Mouse (Mus musculus): ENCODE results near the gene Acads. TPM values are rescaled to one million over a fixed set of nuclear protein-coding genes. Genes with fewer than 3 reads are reported as not detected.

Acads gene
- polyA plus RNA-seq, 1 experiment from 2014 or later, result 21.6 TPM

DNA sequence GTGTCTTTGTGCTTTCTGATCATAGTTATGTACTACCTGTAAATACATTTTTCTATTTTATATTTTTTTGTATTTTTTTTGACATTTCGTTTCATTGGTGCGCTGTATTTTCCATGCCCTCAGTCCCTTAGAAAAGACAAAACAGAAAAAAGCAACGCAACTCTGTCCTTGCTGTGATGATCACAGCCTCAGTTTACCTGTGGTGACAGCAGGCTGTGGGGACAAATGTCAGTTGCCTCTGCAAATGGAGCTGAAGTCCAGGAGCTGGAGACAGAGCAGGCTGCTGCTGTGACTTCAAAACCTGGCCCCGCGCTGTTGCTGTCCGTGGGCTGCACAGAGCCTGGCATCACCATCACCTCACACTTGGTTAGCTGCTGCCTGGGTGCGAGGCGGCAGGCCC lies 21.0 kb downstream of the Acads start, which contains the start of gene Gm10401:
Gm10401 (minus strand) TSS at position 101 of the 400 bp plus-strand sequence.
- WGBS, result 96% methylated on average over 8 of the region's 8 CpGs
- no peak for ATAC-seq (ENCODE audit: low FRiP score)
- no peak for DNase-seq (ENCODE audit: low spot score, missing footprints)
- Histone ChIP-seq H3K9ac (ENCODE audit: low read length) (no peak within 1 kb of the TSS), H3K27me3 (ENCODE audit: control insufficient read depth, insufficient read depth, low read length) (no peaks in the 10 kb centered on the region), H3K9me3 (ENCODE audit: control insufficient read depth, low read length) (no peaks in the 10 kb centered on the region), H3K36me3 (ENCODE audit: control insufficient read depth, insufficient read depth, low read length) (peaks cover 19% of the 10 kb centered on the region), H3K4me3 (ENCODE audit: low read depth, low read length) (no peak within 1 kb of the TSS), H3K4me2 (no peak within 1 kb of the TSS), H3K27ac (ENCODE audit: low read depth, low read length) (no peak within 1 kb of the TSS), H3K4me1 (ENCODE audit: control insufficient read depth, insufficient read depth, low read length) (no peaks in the 10 kb centered on the region)

DNA sequence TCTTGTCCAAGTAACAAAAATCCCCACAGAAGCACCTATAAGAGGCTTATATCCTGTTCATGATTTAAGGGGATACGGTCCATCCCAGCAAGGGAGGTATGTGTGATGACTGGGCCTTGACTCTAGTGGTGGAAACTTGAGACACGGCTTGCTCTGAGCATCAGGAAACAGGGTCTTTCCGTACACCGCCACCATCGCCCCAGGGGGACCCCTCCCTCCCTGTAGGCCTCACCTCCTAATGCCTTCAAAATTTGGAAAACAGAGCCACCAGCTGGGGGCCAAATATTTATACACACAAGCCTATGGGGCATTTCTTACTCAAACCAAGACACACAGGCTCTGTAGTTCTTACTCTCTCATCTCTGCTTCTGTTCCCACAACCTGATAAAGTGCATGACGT lies 27.4 kb downstream of the Acads start:
- DNase-seq (ENCODE audit: low spot score, missing footprints), result no peak
- Histone ChIP-seq H3K9ac (ENCODE audit: low read length) (no peak overlapping the region), H3K4me2 (no peak overlapping the region), H3K4me3 (ENCODE audit: low read depth, low read length) (no peak overlapping the region), H3K36me3 (ENCODE audit: control insufficient read depth, insufficient read depth, low read length) (peaks cover 37% of the 10 kb centered on the region), H3K4me1 (ENCODE audit: control insufficient read depth, insufficient read depth, low read length) (no peaks in the 10 kb centered on the region), H3K9me3 (ENCODE audit: control insufficient read depth, low read length) (no peaks in the 10 kb centered on the region), H3K27me3 (ENCODE audit: control insufficient read depth, insufficient read depth, low read length) (no peaks in the 10 kb centered on the region), H3K27ac (ENCODE audit: low read depth, low read length) (no peak overlapping the region)
- no peak for ATAC-seq (ENCODE audit: low FRiP score)
- WGBS, result 88% methylated on average over 6 of the region's 6 CpGs

DNA sequence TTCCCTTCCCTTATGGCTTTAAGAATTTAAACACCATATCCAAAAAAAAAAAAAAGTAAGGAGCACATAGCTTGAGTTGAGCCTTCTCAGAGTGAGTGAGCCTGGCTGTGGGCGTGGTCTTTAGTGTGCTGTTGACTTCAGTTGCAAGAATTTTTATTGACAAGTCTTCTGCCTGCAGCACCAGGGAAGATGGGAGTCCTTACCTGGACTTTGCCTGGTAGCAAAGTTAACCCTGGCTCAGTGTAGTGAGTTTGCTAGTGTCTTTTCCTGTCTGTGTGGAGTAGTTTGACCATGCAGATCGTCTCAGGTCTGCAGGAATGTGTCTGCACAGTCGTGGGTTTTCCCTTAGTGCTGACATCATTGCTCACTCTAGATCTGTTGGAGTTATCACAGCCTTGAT lies 28.1 kb downstream of the Acads start:
- no peaks in the 10 kb centered on the region for H3K9me3 ChIP-seq (ENCODE audit: control insufficient read depth, low read length)
- H3K27ac ChIP-seq (ENCODE audit: low read depth, low read length), result no peak overlapping the region
- WGBS, result 86% methylated on average over 3 of the region's 3 CpGs
- peaks cover 30% of the 10 kb centered on the region for H3K36me3 ChIP-seq (ENCODE audit: control insufficient read depth, insufficient read depth, low read length)
- DNase-seq (ENCODE audit: low spot score, missing footprints) (no peak), ATAC-seq (ENCODE audit: low FRiP score) (no peak)
- no peaks in the 10 kb centered on the region for H3K4me1 ChIP-seq (ENCODE audit: control insufficient read depth, insufficient read depth, low read length)
- H3K9ac ChIP-seq (ENCODE audit: low read length), result no peak overlapping the region
- H3K27me3 ChIP-seq (ENCODE audit: control insufficient read depth, insufficient read depth, low read length), result no peaks in the 10 kb centered on the region
- H3K4me2 ChIP-seq, result no peak overlapping the region
- no peak overlapping the region for H3K4me3 ChIP-seq (ENCODE audit: low read depth, low read length)

DNA sequence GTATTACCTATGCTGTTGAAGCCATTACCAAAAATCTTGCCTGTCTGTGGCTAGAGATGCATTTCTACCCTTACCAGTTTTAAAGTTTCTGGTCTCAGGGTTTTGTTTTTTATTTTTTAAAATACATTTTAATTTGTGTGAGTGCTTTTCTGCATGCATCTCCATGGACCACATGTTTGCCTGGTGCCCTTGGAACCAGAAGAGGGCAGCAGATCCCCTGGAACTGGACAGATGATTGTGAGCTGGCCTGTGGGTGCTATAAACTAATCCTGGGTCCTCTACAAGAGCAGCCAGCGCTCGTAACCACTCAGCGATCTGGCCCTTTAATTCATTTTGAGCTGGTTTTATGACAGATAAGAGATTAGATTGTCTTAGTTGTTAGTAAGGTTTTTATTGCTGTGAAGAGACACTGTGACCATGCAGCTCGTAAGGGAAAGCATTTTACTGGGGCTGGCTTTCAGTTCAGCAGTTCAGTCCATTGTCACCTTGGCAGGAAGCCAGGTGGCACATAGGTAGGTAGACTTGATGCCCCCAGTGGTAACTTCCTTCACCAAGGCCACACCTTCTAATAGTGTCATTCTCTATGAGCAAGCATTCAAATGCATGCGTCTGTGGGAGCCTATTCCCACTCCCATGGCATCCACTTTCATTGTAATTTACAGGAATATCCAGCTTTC lies 29.4 kb downstream of the Acads start:
- no peak overlapping the region for H3K27ac ChIP-seq (ENCODE audit: low read depth, low read length)
- H3K4me2 ChIP-seq, result no peak overlapping the region
- WGBS, result 93% methylated on average over 5 of the region's 5 CpGs
- no peaks in the 10 kb centered on the region for H3K27me3 ChIP-seq (ENCODE audit: control insufficient read depth, insufficient read depth, low read length)
- H3K36me3 ChIP-seq (ENCODE audit: control insufficient read depth, insufficient read depth, low read length), result peaks cover 21% of the 10 kb centered on the region
- no peak for DNase-seq (ENCODE audit: low spot score, missing footprints)
- H3K9me3 ChIP-seq (ENCODE audit: control insufficient read depth, low read length), result no peaks in the 10 kb centered on the region
- no peaks in the 10 kb centered on the region for H3K4me1 ChIP-seq (ENCODE audit: control insufficient read depth, insufficient read depth, low read length)
- H3K9ac ChIP-seq (ENCODE audit: low read length), result no peak overlapping the region
- no peak for ATAC-seq (ENCODE audit: low FRiP score)
- H3K4me3 ChIP-seq (ENCODE audit: low read depth, low read length), result no peak overlapping the region

DNA sequence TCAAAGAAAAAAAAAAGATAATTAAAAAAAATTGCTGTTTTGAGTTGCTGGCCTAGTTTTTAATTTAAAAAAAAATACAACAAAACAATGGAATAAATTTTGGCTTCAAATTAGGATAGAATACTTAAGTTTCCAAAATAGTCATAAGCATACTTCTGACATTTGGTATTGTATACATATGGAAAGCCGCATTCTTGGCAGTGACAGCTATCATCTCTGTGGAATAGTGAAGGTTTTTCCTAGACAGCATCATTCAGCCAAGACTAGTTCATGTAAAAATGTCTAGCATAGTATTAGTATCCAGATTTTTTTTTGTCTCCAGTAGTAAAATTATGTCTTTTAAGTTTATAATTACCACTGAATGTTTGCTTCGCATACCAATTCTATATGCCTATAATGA lies 33.5 kb downstream of the Acads start:
- H3K27me3 ChIP-seq (ENCODE audit: control insufficient read depth, insufficient read depth, low read length), result no peaks in the 10 kb centered on the region
- no peak overlapping the region for H3K9ac ChIP-seq (ENCODE audit: low read length)

DNA sequence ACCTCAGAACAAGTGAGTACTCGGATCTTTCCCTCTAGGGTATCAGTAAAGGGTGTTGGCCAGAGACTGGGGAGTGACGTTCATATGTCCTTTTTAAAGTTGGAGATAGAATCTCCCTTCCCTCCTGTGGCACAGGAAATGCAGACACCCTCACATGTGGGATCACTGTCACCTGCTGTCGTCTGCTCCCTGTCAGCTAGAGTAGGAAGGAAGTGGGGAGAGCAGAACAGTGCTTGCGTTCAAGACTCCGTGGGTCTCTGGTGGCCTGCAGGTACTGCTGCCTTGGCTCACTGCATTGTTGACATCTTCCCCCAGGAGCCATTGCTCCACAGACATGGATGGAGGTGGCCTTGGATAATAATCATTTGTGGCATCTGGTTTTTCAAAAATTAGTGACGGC lies 35.7 kb downstream of the Acads start:
- H3K9me3 ChIP-seq (ENCODE audit: control insufficient read depth, low read length), result no peaks in the 10 kb centered on the region
- DNase-seq (ENCODE audit: low spot score, missing footprints), result no peak
- H3K27ac ChIP-seq (ENCODE audit: low read depth, low read length), result no peak overlapping the region
- H3K36me3 ChIP-seq (ENCODE audit: control insufficient read depth, insufficient read depth, low read length), result peaks cover 7% of the 10 kb centered on the region
- no peaks in the 10 kb centered on the region for H3K27me3 ChIP-seq (ENCODE audit: control insufficient read depth, insufficient read depth, low read length)
- WGBS, result 96% methylated on average over 6 of the region's 6 CpGs
- no peak for ATAC-seq (ENCODE audit: low FRiP score)
- no peak overlapping the region for H3K9ac ChIP-seq (ENCODE audit: low read length)
- H3K4me2 ChIP-seq, result no peak overlapping the region
- no peaks in the 10 kb centered on the region for H3K4me1 ChIP-seq (ENCODE audit: control insufficient read depth, insufficient read depth, low read length)
- no peak overlapping the region for H3K4me3 ChIP-seq (ENCODE audit: low read depth, low read length)

More for the DNA sequence above, 33.5 kb downstream of the Acads start:
- no peak overlapping the region for H3K4me2 ChIP-seq
- H3K36me3 ChIP-seq (ENCODE audit: control insufficient read depth, insufficient read depth, low read length), result peaks cover 23% of the 10 kb centered on the region
- H3K4me3 ChIP-seq (ENCODE audit: low read depth, low read length), result no peak overlapping the region
- H3K9me3 ChIP-seq (ENCODE audit: control insufficient read depth, low read length), result no peaks in the 10 kb centered on the region
- no peak for ATAC-seq (ENCODE audit: low FRiP score)
- 100% methylated on average over 2 of the region's 2 CpGs for WGBS
- no peaks in the 10 kb centered on the region for H3K4me1 ChIP-seq (ENCODE audit: control insufficient read depth, insufficient read depth, low read length)
- H3K27ac ChIP-seq (ENCODE audit: low read depth, low read length), result no peak overlapping the region
- DNase-seq (ENCODE audit: low spot score, missing footprints), result no peak

DNA sequence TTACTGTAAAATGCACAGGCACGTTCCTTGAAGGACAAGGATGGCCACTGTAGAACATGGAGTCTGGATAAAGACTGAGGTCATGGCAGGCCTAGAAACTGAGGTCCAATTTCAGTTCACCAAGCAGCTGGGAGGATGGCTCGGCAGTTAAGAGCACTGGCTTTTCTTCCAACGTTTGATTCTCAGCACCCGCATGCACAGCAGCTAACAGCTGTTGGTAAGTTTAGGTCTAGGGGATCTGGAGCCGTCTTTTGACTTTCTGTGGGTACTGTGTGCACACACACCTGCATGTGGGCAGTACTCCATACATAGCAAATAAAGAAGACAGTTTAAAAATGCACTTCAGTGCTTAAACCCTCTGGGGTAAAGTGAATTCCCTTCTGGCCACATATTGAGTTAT lies 37.5 kb downstream of the Acads start:
- WGBS, result 88% methylated on average over 5 of the region's 5 CpGs
- H3K4me2 ChIP-seq, result no peak overlapping the region
- ATAC-seq (ENCODE audit: low FRiP score) (no peak), DNase-seq (ENCODE audit: low spot score, missing footprints) (no peak)
- H3K27ac ChIP-seq (ENCODE audit: low read depth, low read length), result no peak overlapping the region
- H3K27me3 ChIP-seq (ENCODE audit: control insufficient read depth, insufficient read depth, low read length), result no peaks in the 10 kb centered on the region
- peaks cover 3% of the 10 kb centered on the region; the same call in 1 of the 2 replicates for H3K36me3 ChIP-seq (ENCODE audit: control insufficient read depth, insufficient read depth, low read length)
- no peaks in the 10 kb centered on the region for H3K4me1 ChIP-seq (ENCODE audit: control insufficient read depth, insufficient read depth, low read length)
- no peak overlapping the region for H3K4me3 ChIP-seq (ENCODE audit: low read depth, low read length)
- no peak overlapping the region for H3K9ac ChIP-seq (ENCODE audit: low read length)
- no peaks in the 10 kb centered on the region for H3K9me3 ChIP-seq (ENCODE audit: control insufficient read depth, low read length)

DNA sequence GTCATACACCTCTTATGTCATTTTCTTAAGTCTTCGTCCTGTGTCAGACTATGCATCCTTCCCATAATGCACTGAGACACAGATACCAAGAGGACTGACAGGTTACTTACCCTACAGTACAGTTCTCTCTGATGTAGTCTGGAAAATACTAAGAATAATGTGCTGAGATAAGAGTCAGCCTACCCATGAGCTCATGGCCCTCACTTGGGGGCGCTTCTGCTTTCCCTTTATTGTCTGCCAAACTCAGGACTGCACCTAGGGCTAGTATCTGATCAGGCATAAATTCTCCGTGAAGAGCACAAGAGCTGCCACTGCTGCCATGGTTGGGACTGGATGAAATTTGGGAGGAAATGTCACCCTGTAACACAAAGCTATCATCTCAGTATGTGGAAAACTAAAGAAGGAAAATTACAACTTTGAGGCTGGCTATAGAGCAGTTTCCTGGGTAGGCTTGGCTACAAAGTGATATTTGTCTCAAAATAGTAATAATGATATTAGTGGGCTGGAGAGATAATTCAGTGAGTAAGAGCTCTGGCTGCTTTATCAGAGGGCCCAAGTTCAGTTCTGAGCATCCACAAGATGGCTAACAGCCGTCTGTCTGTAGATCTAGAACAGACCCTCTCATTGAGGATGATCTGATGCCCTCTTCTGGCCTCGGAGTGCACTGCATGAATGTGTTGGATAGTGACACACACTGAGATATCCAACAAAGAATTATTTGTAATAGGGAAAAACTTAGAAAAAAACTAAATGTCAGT lies 42.8 kb downstream of the Acads start:
- Histone ChIP-seq H3K4me1 (ENCODE audit: control insufficient read depth, insufficient read depth, low read length) (no peaks in the 10 kb centered on the region), H3K36me3 (ENCODE audit: control insufficient read depth, insufficient read depth, low read length) (0 out of 2 replicates have a peak, but pooled peaks cover 3% of the 10 kb centered on the region), H3K9me3 (ENCODE audit: control insufficient read depth, low read length) (no peaks in the 10 kb centered on the region), H3K4me2 (no peak overlapping the region), H3K9ac (ENCODE audit: low read length) (no peak overlapping the region), H3K27me3 (ENCODE audit: control insufficient read depth, insufficient read depth, low read length) (no peaks in the 10 kb centered on the region), H3K27ac (ENCODE audit: low read depth, low read length) (no peak overlapping the region), H3K4me3 (ENCODE audit: low read depth, low read length) (no peak overlapping the region)
- ATAC-seq (ENCODE audit: low FRiP score) (no peak), DNase-seq (ENCODE audit: low spot score, missing footprints) (peak; percentile 89)
- 65% methylated on average over 5 of the region's 5 CpGs for WGBS

DNA sequence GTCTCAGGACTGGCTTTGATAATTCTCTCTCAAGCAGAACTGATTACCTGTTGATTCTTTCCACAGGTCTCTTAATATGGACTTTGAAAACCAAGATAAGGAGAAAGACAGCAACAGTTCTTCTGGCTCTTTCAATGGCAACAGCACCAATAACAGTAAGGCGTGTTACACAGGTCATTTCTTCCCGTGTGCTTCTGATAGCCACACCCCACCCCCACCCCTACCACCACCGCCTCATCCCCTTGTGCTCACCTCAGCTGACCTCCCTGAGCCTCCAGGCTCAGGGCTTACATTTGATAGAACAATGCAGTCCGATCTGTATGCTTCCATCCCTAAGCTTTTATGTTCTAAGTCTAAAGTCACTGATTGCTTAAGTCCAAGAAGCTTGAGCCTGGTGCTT lies 44.4 kb downstream of the Acads start:
- Histone ChIP-seq H3K9ac (ENCODE audit: low read length) (no peak overlapping the region), H3K4me3 (ENCODE audit: low read depth, low read length) (no peak overlapping the region), H3K27ac (ENCODE audit: low read depth, low read length) (no peak overlapping the region), H3K36me3 (ENCODE audit: control insufficient read depth, insufficient read depth, low read length) (0 out of 2 replicates have a peak, but pooled peaks cover 3% of the 10 kb centered on the region), H3K4me2 (no peak overlapping the region), H3K27me3 (ENCODE audit: control insufficient read depth, insufficient read depth, low read length) (no peaks in the 10 kb centered on the region), H3K9me3 (ENCODE audit: control insufficient read depth, low read length) (no peaks in the 10 kb centered on the region), H3K4me1 (ENCODE audit: control insufficient read depth, insufficient read depth, low read length) (no peaks in the 10 kb centered on the region)
- ATAC-seq (ENCODE audit: low FRiP score) (no peak), DNase-seq (ENCODE audit: low spot score, missing footprints) (no peak)
- 78% methylated on average over 4 of the region's 4 CpGs for WGBS

All from midbrain, embryonic 11.5 days (tissue).